Mouse (Mus musculus): ENCODE measurements around the gene Gm21828. TPM values are rescaled to one million over a fixed set of nuclear protein-coding genes. Genes with fewer than 3 reads are reported as not detected.
"Not testable (repeated sequence)": the region's sequence is repeated elsewhere in the genome, so short reads cannot be mapped to it uniquely, and the experiment has no call there.

The Gm21828 gene
- not detected in 2 replicates for polyA plus RNA-seq (2011; ENCODE audit: insufficient read length, low read depth, missing spikeins)

DNA sequence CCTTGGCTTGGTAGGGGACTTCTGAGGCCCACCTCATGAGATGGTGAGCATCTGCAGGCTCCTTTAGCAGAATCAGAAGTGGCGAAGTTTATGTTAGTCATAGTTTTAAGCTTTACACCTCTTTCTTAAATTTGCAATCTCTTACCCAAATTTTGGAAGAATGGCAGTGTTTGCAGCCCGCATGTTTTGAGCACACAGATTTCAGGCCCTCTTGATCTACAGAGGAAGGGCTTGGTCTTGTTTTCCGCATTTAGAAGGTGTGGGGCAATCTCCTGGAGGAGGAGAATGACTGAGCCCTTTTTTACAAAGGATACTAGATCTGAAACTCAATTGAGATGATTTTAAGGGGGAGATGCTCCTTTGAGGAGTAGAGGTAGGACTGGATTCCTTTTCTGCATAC is at the start of gene Gm21828:
Gm21828 (minus strand) TSS at position 101 of the 400 bp plus-strand sequence.
- not testable (repeated sequence) for H3K4me1 ChIP-seq (ENCODE audit: control insufficient read depth, insufficient read depth, low read length); H3K27ac ChIP-seq (ENCODE audit: insufficient read depth, low read length); H3K4me3 ChIP-seq (ENCODE audit: insufficient read depth, low read length)

DNA sequence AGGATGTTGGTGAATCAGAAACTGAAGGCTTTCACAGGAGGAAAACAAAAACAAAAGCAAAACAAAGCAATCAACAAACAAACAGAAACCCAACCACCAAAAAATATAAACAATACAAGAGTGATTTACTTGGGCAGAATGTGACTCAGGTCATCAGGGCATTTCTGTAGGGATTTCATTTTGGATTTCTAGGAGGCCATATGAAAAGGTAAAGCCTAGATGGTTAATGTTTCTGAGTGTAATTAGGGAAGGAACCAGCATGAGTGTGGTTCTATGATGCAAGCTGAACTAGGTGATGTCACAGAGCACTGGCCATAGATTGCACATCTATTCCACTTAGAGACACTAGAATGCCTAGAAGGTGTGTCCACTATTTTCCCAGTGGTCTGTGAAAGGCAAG is 28.4 kb upstream of the Gm21828 start, which contains the start of the genes Gm21440 and Gm21454:
Gm21440 (plus strand) TSS at position 301 of the 400 bp plus-strand sequence.
Gm21454 (plus strand) TSS at position 352 of the 400 bp plus-strand sequence.
- not testable (repeated sequence) for H3K4me1 ChIP-seq (ENCODE audit: control insufficient read depth, insufficient read depth, low read length); H3K4me3 ChIP-seq (ENCODE audit: insufficient read depth, low read length); H3K27ac ChIP-seq (ENCODE audit: insufficient read depth, low read length)

Other genes with a start within 250 kb of the Gm21828 start
- gene Gm20807, start 181.0 kb downstream of the Gm21828 start, polyA plus RNA-seq (2011; ENCODE audit: insufficient read length, low read depth, missing spikeins): not detected in 2 replicates
- gene Gm21891, start 90.4 kb downstream of the Gm21828 start, polyA plus RNA-seq (2011; ENCODE audit: insufficient read length, low read depth, missing spikeins): not detected in 2 replicates
- not detected in 2 replicates for gene Gm21425, start 62.0 kb downstream of the Gm21828 start, polyA plus RNA-seq (2011; ENCODE audit: insufficient read length, low read depth, missing spikeins)
- not detected in 2 replicates for gene Gm21440, start 28.5 kb upstream of the Gm21828 start, polyA plus RNA-seq (2011; ENCODE audit: insufficient read length, low read depth, missing spikeins)
- not detected in 2 replicates for gene Gm21454, start 28.5 kb upstream of the Gm21828 start, polyA plus RNA-seq (2011; ENCODE audit: insufficient read length, low read depth, missing spikeins)
- gene Gm21725, start 125.1 kb upstream of the Gm21828 start, polyA plus RNA-seq (2011; ENCODE audit: insufficient read length, low read depth, missing spikeins): not detected in 2 replicates
- not detected in 2 replicates for gene Gm21866, start 241.7 kb upstream of the Gm21828 start, polyA plus RNA-seq (2011; ENCODE audit: insufficient read length, low read depth, missing spikeins)